Mouse (Mus musculus) left cerebral cortex, postnatal 14 days (tissue): ENCODE measurements around the gene Eya2. TPM values are rescaled to one million over a fixed set of nuclear protein-coding genes. Genes with fewer than 3 reads are reported as not detected.

Source experiments
- DNase-seq, 2 experiments: peaks; one replicate each; pipeline ENCODE4 v3.0.0; 2021 to 2022; ENCODE audit warnings: low spot score in 2 of 2, mixed read lengths in 1 of 2
- intact Hi-C: fragments of 180-260 bp; cut with DNase I; formaldehyde crosslinking; loops from one replicate; pipeline ENCODE4 v1.15.1; 2025
- total RNA-seq, 2 experiments: library from RNA; stranded (reverse); gene quantifications; 2 replicates each; pipeline ENCODE4 v1.2.3; 2021

Gene Eya2
- total RNA-seq, 2 experiments from 2014 or later = 4.8 to 5.1 TPM

DNA sequence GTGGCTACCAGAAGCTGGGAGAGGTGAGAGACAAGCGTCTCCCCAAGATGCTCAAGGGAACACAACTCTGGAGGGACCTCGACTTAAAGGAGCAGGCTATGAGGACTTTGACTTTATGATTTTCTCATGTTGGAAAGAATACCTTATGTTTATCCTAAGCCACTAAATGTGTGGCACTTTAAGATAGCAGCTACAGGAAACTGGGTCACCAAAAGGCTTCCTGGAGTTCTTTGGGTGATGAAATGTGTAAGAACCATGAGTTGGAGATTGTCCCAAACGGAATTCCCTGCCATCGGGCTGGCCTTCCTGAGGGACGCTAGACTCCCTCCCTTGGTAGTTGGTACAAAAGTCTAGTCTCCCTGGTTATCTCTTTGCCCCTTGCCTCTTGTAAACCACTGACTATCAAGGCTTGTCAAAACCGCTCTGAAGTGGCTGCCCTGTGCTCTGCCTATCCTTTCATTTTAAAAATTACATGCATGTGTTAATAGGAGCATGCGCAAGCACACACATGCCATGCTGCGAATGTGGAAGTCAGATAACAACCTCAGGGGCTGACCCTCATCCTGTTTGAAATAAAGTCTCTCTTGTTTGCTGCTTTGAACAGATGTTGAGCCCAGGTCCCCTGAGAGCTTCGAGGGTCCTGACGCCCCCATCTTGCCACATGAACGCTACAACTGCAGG lies 44.4 kb downstream of the Eya2 start:
- no peak for DNase-seq
- intact Hi-C loops = no loop called here

DNA sequence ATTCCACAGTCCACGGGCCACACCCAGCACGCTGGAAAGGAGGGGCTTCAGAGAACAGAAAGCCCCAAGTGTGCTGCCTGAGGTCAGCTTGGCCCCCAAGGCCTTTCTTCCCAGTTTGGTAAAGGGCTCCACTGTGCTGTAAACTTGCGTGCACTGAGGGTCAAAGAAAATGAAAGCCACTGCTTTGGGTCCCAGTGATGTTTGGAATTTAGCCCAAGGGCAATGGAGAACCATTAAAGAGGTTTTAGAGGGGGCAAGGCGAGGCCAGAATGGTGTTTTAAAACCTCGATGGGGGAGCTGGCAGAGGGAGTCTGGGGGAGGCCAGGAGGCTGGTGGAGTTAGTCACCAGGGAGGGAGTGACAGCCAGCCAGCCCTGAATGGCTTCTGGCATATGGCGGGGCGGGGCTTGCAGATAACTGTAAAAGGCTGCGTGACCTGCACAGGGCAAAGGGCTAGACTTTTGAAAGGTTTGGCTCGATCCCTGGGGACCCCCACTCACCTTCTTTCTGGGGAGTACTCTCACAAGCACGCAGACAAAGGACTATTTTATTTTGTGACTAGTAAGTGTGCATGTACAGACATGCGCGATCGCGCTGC lies 47.2 kb downstream of the Eya2 start:
- DNase-seq = no peak
- intact Hi-C loops = no loop called here

DNA sequence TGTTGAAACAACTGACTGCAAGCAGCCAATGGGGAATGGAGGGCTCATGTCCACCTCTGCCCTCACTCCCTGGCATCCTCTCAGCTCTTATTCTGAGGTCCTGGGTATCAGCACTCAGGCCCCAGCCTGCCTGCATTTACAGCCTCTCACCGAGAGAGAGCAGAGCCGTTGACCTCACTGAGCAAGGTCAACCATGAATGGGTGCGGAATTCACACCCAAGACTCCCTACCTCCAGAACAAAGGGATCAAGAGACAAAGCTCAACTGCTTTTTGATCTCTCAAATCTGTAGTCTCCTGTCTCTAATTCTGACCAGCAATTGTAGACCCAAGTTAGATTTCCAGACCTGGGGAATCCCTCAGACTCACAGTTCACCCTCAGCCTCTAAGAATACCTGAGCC lies 48.8 kb downstream of the Eya2 start:
- DNase-seq = no peak
- intact Hi-C loops = no loop called here

DNA sequence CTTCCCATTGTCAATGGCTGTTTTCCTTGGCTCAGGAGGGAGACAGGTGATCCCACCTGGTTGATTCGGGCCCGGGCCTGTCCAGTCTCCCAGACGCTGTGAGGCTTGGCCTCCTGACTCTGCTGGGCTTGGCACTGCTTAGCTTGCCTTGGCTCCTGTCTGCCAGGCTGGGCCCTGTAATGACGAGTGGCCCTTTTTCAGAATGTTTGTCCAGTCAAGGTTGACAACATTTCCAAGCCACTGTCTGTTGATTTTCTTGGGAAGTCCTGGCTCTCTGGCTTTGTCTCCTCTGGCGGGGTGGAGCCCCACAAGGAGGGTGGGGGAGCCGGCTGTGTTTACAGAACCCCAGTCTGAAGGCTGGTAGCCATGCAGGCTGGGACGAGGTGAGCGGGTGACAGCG lies 49.2 kb downstream of the Eya2 start:
- intact Hi-C loops = no loop called here
- no peak for DNase-seq

DNA sequence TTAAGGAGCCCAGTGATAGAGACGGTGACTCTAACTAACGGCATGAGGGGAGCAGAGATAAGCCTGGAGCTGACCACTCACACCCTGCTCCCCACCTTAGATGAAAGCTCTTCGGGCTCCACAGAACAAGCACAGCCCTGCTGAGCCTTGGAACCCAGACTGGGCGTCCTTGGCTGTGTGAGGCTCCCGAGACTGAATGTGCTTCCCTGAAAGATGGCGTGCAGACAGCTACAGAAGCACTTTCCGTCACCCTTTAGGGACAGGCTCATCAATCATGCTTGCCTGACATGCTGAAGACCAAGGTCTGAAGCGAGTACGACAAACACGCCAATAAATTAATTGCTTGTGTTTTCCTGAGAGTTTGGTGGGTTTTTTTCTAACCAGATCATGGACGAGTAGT lies 56.2 kb downstream of the Eya2 start:
- no peak for DNase-seq
- intact Hi-C loops = no loop called here

DNA sequence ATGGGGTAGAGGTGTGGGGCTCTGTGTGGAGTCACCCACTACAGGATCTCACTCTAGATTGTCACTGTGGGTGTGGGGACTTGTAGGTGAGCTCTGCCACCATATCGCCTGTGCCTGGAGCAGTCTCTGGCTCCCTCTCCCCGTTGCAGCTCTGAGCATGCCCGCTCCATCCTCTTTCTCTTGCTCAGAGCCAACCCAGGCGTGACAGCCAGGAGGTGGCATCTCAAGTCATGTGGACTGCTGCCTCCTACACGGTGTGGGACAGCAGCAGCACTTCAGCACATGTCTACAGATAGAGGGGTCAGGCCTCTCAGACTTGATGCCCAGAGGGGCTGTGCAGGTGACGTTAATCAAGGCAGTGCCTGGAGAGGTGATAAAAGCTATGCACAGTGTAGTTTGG lies 57.4 kb downstream of the Eya2 start:
- intact Hi-C loops = no loop called here
- no peak for DNase-seq

DNA sequence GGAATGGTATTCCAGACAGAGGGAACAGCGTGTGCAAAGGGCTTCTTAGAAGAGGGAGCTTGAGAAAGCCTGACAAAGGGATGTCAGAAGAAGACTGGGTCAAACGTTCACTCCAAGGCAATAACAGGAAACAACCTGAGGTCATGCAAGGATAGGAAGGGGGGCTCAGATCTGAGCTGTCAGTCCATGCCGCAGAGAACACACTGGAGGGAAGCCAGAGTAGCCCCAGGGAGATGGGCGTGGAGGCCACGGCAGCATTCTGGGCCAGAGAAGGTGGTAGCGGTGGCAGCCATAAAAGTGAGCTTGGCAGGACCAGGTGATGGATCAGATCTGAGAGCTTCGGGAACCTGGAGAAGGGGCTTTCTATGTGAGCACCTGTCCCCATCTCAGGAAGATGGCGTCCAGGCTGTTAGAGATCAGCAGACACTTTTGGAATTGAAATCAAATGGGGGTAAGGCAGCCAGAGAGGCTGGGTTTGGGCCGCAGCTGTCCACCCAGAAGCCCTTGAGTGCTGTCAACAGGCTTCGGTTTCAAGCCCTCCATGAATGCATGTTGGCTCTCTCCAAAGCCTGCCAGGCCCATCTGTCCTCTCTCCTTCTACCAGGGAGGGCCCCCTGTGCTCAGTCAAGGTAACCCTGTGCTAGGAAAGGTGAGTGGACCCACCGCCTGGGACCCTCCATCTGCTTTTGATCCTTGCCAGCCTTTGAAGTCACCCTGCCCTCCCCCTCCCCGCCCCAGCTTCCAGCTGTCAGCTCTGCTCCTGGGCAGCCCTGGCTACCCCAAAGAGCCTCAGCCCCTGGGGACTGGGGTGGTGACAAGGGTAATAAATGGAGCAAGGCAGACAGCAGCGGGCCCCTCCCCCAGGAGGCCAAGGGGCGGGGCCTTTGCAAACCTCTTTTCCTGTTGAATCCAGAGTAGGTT lies 58.4 kb downstream of the Eya2 start:
- intact Hi-C loops = no loop called here
- DNase-seq = no peak

DNA sequence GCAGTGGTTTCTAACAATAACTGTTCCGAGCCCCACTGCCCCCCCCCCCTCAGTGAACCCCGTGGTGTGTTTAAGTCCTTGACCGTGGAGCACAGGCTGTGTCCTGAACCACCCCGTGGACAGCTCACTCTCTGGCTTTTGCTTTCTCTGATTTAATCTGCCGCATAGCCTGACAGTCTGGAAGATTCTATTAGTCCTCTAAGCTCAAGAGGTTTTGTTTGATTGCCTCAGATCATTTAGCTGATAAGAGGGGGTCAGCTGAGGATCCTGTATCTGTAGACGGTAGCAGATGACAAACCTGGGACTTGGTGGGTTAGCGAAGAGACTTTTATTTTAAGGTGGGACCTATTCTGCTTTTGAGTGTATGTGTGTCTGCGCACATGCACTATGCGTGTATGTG lies 59.3 kb downstream of the Eya2 start:
- DNase-seq = no peak
- intact Hi-C loops = no loop called here

DNA sequence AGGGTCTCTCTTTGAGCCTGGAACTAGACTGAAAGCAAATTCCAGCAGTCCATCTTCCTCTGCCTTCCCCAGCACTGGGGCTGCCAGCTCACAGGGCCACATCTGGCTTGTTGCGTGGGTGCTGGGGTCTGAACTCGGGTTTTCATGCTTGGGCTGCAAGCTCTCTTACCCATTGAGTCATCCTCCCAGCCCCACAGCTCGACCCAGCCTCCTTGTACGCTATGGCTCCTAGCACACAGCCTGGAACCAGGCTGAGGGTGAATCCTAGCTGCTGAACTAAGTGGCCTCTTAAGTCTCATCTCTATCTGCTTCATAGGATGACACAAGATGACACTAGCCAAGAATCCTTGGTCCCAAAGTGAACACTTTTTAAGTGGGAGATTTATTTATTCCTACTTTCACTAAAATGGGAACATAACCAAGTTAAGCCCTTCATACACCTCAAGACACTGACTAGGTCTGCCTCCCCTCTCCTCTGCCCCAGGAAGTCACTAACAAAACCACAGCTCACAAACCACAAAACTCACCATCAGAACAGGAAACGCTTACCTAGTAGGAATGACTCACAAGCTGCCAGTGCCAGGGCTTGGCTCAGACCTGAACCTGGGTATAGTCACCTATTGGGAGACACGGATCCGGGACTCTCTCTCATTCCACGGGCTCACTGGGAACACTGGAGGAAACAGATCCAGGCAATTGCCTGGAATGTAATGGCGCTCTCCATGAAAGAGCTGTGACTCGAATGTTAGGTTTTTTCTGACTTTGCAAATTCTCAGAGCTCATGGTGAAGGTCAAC lies 60.1 kb downstream of the Eya2 start:
- no peak for DNase-seq
- intact Hi-C loops = no loop called here

DNA sequence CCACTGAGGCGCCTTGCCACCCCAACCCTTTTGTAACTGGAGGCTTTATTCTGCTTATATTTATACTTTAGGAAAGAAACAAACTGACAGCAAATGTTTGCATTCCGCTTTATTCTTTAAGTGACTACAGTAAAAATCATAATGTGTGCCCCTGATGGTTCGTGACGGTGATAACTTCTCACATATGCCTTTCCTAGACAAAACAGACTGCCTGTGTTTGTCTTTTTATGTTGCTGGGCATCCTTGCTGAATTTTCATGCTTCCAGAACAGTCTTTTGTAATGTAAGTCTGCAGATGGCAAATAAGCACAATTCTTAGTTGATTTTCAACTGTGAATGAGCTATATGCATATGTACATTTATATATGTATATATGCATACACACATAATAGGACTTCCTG lies 61.7 kb downstream of the Eya2 start:
- DNase-seq = no peak
- intact Hi-C loops = no loop called here

DNA sequence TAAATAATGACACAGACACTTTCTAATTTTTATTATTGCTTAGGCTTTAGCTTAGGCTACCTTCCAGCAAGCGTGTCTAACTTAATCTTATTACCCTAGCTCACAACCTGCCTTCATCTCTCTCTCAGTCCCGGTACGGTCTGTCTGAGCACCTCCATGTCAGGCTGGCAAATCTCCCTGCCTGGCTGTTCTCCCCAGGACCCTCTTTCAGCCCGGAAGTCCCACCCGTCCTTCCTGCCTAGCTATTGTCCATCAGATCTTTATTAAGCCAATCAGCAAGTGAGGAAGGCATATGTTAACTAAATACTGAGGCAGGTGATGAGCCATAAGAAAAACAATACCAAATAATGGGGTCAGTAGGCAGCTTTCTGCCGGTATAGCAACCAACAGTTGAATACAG lies 62.1 kb downstream of the Eya2 start:
- DNase-seq = no peak
- intact Hi-C loops = no loop called here

DNA sequence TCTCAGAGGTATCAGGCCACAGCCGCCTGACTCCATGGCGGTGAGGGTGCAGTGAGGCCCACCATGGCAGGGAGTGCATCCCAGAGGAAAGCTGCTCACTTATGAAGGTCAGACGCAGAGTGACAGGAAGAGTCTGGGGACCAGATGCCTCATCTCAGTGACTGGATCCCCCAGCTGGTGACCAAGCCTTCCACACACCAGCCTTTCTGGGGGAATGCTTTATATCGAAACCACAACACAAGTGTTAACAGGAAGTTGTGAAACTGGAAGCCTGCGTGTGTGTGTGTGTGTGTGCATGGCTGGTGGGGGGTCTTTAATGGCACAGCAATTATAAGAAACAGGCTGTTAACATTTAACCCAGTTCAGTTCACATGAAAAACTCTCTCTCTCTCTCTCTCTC lies 64.7 kb downstream of the Eya2 start:
- intact Hi-C loops = no loop called here
- DNase-seq = no peak

DNA sequence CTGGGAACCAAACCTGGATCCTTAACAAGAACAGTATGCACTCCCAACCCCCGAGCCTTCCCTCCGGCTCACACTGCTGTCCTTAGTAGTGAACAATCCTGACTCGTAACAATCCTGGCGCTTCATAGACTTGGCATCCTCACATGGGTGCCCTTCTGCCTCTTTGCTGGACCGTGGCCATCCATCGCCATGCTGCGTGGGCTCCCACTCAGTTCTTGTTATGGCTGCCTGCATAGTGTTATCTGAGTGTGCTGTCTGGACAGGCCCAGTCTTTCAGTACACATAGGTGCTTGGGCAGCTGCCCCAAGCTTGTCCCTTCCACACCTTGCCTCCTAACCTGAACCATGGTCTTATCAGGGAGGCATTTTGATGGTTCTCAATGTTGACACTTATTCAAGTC lies 68.4 kb downstream of the Eya2 start:
- intact Hi-C loops = no loop called here
- DNase-seq = no peak

DNA sequence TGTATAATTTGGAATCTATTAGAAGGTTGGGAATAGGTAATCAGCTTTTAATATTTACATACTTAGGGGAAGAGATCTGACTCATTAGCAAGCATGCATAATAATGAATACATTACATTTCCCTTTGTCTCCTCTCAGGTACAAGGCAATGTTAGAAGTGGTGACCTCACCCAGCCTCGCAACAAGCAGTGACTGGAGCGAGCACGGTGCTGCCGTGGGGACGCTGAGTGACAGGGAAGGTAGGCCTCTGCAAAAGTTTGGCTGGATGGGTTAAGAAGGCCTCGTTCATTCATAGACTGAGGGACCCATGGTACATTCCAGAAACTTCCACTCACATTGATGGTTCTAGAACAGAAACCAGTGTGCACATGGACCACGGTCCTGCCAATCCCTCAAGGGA lies 69.8 kb downstream of the Eya2 start:
- intact Hi-C loops = no loop called here
- DNase-seq = no peak

DNA sequence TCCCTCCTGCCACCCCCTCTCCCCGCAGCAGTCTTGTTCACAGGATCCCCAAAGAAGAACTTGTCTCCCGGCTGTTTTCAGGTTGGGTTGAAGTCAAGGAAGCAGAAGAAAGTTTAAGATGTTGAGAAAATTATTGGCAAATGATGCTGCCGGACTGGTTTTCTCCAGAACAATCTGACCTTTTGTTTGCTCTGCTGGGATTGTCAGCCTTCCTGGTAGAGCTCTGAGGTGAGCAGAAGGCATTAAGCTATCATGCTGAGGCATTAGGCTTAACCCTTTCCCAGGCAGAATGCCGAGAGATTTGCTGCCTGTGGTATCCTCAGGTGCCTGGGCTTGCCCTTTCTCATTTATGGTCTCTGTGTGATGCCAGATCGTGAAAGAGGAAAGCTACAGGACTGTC lies 70.3 kb downstream of the Eya2 start:
- no peak for DNase-seq
- intact Hi-C loops = no loop called here

DNA sequence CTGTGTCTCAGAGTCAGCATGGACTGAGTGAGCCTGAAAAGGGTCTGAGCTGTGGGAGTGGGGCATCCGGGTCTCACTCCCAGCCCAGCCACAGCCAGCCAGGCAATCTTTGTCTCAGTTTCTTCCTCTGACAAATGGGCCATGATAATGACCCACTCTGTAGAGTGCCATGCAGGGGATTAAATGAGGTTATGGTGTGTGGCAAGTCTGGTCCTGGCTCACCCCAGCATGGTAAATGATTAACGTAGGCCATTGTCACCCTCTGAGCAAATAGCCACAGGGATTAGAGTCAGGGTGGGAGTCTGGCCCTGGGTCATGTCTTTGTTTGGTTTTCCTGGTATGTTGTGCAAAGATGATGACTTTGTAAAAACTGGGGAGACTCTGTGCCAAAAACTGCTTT lies 72.3 kb downstream of the Eya2 start:
- DNase-seq = no peak
- intact Hi-C loops = no loop called here

DNA sequence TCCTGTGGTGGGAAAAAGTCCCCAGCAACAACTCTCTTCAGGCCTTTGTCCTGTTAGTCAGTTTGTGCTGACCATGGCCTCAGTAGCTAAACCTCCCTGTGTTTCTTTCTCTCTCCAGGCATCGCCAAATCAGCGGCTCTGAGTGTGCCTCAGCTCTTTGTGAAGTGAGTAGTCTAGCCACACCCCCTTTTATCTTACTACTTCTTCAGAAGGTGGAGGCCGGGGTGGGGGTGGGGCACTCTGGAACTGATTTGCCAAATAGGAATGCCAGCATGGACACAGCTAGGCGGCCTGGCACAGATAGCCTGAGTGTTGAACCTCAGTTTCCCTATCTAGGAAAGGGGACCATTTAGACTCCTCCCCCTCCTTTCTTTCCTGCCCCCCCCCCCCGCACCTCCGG lies 87.9 kb downstream of the Eya2 start:
- no peak for DNase-seq
- intact Hi-C loops = no loop called here

DNA sequence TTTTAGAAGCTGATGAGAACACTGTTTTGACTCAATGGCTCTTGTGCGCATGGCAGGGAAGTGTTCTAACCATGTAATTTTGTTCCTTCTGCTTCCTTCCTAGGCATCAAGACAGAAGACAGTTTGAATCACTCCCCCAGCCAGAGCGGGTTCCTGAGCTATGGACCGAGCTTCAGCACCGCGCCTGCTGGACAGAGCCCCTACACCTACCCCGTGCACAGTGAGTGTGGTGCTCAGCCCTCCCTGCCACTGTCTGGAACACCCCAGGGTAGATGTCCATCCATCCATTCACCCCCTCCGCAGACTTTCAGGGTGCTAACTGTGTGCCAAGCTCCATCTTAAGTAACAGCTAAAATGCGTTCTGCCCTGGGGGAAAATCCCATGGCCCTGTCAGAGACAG lies 92.7 kb downstream of the Eya2 start:
- intact Hi-C loops = no loop called here
- peak in 1 of 2 experiments; percentile 16 for DNase-seq

DNA sequence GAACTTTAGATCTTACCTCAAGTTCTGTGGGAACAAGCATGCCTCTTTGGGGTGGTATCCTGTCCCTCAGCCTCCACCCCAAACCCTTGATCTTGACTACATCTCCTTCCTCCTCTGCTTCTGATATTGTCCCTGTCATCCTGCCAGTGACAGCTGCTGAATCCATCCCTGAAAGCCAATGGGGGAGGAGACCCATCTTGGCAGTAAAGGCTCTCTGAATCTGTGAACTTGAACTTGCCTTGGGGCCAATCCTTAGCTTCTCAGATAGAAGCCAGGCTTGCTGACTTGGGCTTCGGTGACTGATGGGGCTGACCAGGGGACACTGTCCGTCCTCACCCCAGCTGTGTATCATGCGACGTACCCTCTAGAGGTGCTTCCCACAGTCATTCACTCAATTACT lies 94.1 kb downstream of the Eya2 start:
- no peak for DNase-seq
- intact Hi-C loops = no loop called here

DNA sequence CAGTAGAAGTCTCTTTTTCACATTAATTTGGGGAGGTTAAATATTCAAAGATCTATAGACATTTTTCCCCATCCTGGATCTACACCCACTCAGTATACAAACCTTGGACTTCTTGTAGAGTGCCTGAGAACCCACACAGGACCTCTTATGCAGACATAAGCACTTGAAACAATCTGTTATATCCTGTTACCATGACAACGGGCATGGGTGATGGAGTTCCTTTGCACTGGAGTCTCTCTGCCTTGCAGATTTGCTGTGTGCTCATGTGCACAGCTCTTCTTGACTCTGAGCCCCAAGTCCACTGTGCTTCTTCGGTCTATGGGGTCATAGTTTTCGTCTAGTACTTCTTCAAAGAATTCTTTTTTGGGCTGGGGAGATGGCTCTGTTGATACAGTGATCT lies 96.2 kb downstream of the Eya2 start:
- intact Hi-C loops = no loop called here
- DNase-seq = no peak
